Mouse (Mus musculus) cerebellum, adult 2 months (tissue): ENCODE measurements at regions not wholly inside any gene's neighbourhood (a gene's known extent, or its start where the extent isn't known, plus 50 kb on each side); places are given as distances from the start of the nearest gene placed in this dataset.

Experiments used
- CTCF ChIP-seq: fragments of 200-500 bp; IDR thresholded peaks from 2 replicates; pipeline ENCODE4 v1.5.1; 2011; ENCODE audit warnings: low read depth, mild to moderate bottlenecking, control low read depth, low read length, moderate library complexity, borderline replicate concordance; ENCODE audit not compliant: insufficient read depth
- POLR2A ChIP-seq: fragments of 200-500 bp; IDR thresholded peaks from 2 replicates; pipeline ENCODE4 v1.6.1; 2011; ENCODE audit warnings: low read length, control low read depth, borderline replicate concordance; ENCODE audit not compliant: insufficient read depth

DNA sequence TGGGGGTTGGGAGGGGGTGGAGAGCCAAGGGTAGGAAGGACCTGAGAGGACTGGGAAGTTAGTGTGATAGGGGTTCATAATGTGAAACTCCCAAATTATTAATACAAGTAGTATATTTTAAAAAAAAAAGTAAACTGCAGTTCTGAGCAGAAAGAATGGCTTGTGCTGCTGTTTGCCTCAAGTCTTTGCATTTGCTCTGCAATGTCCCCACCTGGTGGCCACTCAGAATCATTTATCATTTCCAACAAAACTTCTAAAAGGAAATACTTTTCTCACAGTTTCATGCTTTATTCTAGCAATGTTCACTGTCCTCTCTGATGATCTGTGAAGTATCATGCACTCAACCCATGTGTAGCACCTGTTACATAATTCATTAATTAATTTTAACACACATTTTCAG lies 165.5 kb downstream of the Gpr165 start:
- TF ChIP-seq POLR2A (no peak), CTCF (0 out of 2 replicates have a peak, but pooled peaks have one; percentile 10)
